Mouse (Mus musculus) C2C12 (cell line): ENCODE data around the gene Fxyd6. TPM values are rescaled to one million over a fixed set of nuclear protein-coding genes. Genes with fewer than 3 reads are reported as not detected.

Experiments used
- H3K27me3 ChIP-seq: one replicate; pipeline ENCODE4 v1.6.1; 2011; ENCODE audit not compliant: control insufficient read depth, insufficient read depth, insufficient read length
- H3K36me3 ChIP-seq: one replicate; pipeline ENCODE4 v1.6.1; 2011; ENCODE audit not compliant: control insufficient read depth, insufficient read depth
- H3K4me3 ChIP-seq: one replicate; pipeline ENCODE4 v1.5.1; 2011; ENCODE audit warnings: mild to moderate bottlenecking, control low read depth; ENCODE audit not compliant: poor library complexity, insufficient read depth, severe bottlenecking
- H3K79me2 ChIP-seq: one replicate; pipeline ENCODE4 v1.6.1; 2011; ENCODE audit not compliant: control insufficient read depth, insufficient read depth
- H3K79me3 ChIP-seq: one replicate; pipeline ENCODE4 v1.6.1; 2011; ENCODE audit warnings: low read depth, control low read depth
- H3ac ChIP-seq: one replicate; pipeline ENCODE3; 2011; ENCODE audit warnings: low read depth; ENCODE audit not compliant: control insufficient read depth, insufficient read length
- CEBPB ChIP-seq: IDR thresholded peaks from one replicate; pipeline ENCODE4 v1.6.1; 2011; ENCODE audit warnings: low read depth, mild to moderate bottlenecking, control low read depth, moderate library complexity
- CTCF ChIP-seq: IDR thresholded peaks from one replicate; pipeline ENCODE4 v1.5.1; 2011; ENCODE audit not compliant: control insufficient read depth, insufficient read depth, insufficient read length
- FOSL1 ChIP-seq: IDR thresholded peaks from one replicate; pipeline ENCODE4 v1.8.0; 2011; ENCODE audit warnings: mild to moderate bottlenecking, low read length; ENCODE audit not compliant: poor library complexity, insufficient read depth, severe bottlenecking
- MAX ChIP-seq: IDR thresholded peaks from one replicate; pipeline ENCODE4 v1.6.1; 2011; ENCODE audit warnings: mild to moderate bottlenecking, control low read depth
- MYOD1 ChIP-seq: IDR thresholded peaks from one replicate; pipeline ENCODE4 v1.6.1; 2011; ENCODE audit warnings: low read depth; ENCODE audit not compliant: control insufficient read depth, insufficient read length
- MYOG ChIP-seq: IDR thresholded peaks from one replicate; pipeline ENCODE4 v1.6.1; 2011; ENCODE audit not compliant: control insufficient read depth, insufficient read length; ENCODE audit errors: extremely low read depth
- USF1 ChIP-seq: IDR thresholded peaks from one replicate; pipeline ENCODE4 v1.6.1; 2011; ENCODE audit warnings: low read depth, mild to moderate bottlenecking, control low read depth, moderate library complexity
- polyA plus RNA-seq: library from polyadenylated mRNA; unstranded; fragments of >200 nt; fragmentation: generic; extraction: Trizol; gene quantifications from one replicate; pipeline ENCODE4 v1.2.1, GENCODE M21; 2012; ENCODE audit warnings: missing spikeins

Fxyd6 gene
- polyA plus RNA-seq, 1 experiment = not detected

- TF ChIP-seq MYOD1 (no peak), CTCF (no peak), USF1 (no peak), CEBPB (no peak), MYOG (no peak), MAX (no peak), FOSL1 (no peak)
Observed at GRCm38 (mm10) chr9:45376883-45377282, 6.9 kb downstream of the Fxyd6 start.

GRCm38 (mm10) chr9:45380411-45381251 lies 10.6 kb downstream of the Fxyd6 start:
- Histone ChIP-seq H3K4me3 (no peak overlapping the region), H3K36me3 (no peaks in the 10 kb centered on the region), H3K27me3 (peaks cover 9% of the 10 kb centered on the region), H3ac (no peak overlapping the region), H3K79me3 (no peaks in the 10 kb centered on the region), H3K79me2 (no peaks in the 10 kb centered on the region)
- no peak for TF ChIP-seq CTCF
- no peak for TF ChIP-seq MAX
- TF ChIP-seq FOSL1 = no peak
- no peak for TF ChIP-seq MYOG
- no peak for TF ChIP-seq MYOD1
- no peak for TF ChIP-seq CEBPB
- TF ChIP-seq USF1 = no peak

More at GRCm38 (mm10) chr9:45376883-45377282, 6.9 kb downstream of the Fxyd6 start:
- H3K79me2 ChIP-seq = no peaks in the 10 kb centered on the region
- no peak overlapping the region for H3K4me3 ChIP-seq
- no peaks in the 10 kb centered on the region for H3K79me3 ChIP-seq
- H3K27me3 ChIP-seq = peaks cover 10% of the 10 kb centered on the region
- H3ac ChIP-seq = no peak overlapping the region
- H3K36me3 ChIP-seq = no peaks in the 10 kb centered on the region

DNA sequence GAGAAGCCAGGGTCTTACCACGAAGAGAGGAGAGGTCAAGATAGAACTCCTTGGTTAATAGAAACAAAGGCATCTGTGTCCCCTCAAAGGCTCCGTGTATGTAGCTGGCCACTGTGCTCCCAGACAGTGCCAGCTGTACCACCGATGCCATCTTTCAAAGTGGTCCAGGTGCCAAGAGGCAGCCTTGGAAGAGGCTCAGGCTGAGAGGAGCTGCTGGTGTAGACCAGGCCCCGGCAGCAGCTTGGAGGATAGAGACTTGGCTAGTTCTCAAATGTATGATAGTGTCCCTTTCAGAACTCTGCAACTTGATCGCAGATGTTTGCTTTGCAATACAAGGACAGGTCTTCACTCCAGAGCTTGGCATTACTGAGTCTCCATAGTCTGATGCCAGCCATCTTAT lies 12.4 kb downstream of the Fxyd6 start:
- H3ac ChIP-seq = no peak overlapping the region
- H3K4me3 ChIP-seq = no peak overlapping the region
- H3K27me3 ChIP-seq = peaks cover 9% of the 10 kb centered on the region
- no peaks in the 10 kb centered on the region for H3K79me2 ChIP-seq
- TF ChIP-seq USF1 (no peak), MAX (no peak), CEBPB (no peak), MYOD1 (no peak), MYOG (no peak), CTCF (no peak), FOSL1 (no peak)
- H3K79me3 ChIP-seq = no peaks in the 10 kb centered on the region
- H3K36me3 ChIP-seq = no peaks in the 10 kb centered on the region

DNA sequence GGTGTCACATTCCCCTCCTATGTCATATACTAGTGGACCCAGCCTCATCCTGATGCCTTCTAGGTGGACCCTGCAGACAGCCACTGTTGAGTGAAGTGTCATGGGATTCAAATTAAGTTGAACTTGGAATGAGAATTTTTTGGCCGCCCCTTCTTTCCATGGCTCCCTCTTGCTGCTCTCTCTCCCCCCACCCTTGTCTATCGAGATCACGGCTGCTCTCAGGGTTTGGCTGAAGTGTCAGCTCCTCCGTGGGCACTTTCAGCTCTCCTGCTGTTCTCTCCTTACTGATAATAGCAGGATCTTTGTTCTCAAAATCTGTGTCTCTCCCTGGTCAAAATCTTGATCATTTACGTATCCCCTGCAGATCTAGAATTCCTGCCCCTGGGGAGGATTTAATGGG lies 12.8 kb downstream of the Fxyd6 start:
- Histone ChIP-seq H3K79me2 (no peaks in the 10 kb centered on the region), H3K79me3 (no peaks in the 10 kb centered on the region), H3ac (no peak overlapping the region), H3K4me3 (no peak overlapping the region), H3K36me3 (no peaks in the 10 kb centered on the region), H3K27me3 (peaks cover 5% of the 10 kb centered on the region)
- TF ChIP-seq CTCF (no peak), MYOG (no peak), USF1 (no peak), MAX (no peak), FOSL1 (no peak), CEBPB (no peak), MYOD1 (no peak)

GRCm38 (mm10) chr9:45383883-45384282 lies 13.9 kb downstream of the Fxyd6 start:
- H3K4me3 ChIP-seq = no peak overlapping the region
- H3K36me3 ChIP-seq = no peaks in the 10 kb centered on the region
- no peak for TF ChIP-seq FOSL1
- H3ac ChIP-seq = no peak overlapping the region
- no peaks in the 10 kb centered on the region for H3K79me2 ChIP-seq
- no peaks in the 10 kb centered on the region for H3K79me3 ChIP-seq
- peaks cover 2% of the 10 kb centered on the region for H3K27me3 ChIP-seq

DNA sequence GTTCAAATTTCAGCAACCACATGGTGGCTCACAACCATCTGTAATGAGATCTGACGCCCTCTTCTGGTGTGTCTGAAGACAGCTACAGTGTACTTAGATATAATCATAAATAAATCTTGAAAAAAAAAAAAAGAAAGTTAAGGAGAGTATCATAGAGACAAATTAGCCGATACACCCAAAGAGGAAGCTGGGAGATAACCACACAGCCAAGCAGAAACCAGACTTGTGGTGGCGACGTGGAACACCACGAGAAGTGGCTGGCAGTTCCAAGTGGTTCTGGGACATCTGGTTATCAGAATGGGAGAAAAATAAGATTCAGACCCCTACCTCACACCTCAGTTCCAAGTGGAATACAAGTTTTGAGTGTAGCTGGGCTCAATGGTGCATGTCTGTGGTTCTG lies 16.7 kb downstream of the Fxyd6 start:
- H3ac ChIP-seq = no peak overlapping the region
- TF ChIP-seq CTCF = no peak
- no peak for TF ChIP-seq FOSL1
- TF ChIP-seq MYOD1 = no peak
- no peak for TF ChIP-seq USF1
- TF ChIP-seq MYOG = no peak
- TF ChIP-seq CEBPB = no peak
- TF ChIP-seq MAX = no peak
- H3K27me3 ChIP-seq = no peaks in the 10 kb centered on the region
- H3K79me3 ChIP-seq = no peaks in the 10 kb centered on the region
- no peaks in the 10 kb centered on the region for H3K36me3 ChIP-seq
- no peak overlapping the region for H3K4me3 ChIP-seq
- H3K79me2 ChIP-seq = no peaks in the 10 kb centered on the region
